Mouse (Mus musculus): ENCODE measurements around the gene Ect2. TPM values are rescaled to one million over a fixed set of nuclear protein-coding genes. Genes with fewer than 3 reads are reported as not detected.

The Ect2 gene
- polyA plus RNA-seq, 1 experiment, result 0.71 TPM

DNA sequence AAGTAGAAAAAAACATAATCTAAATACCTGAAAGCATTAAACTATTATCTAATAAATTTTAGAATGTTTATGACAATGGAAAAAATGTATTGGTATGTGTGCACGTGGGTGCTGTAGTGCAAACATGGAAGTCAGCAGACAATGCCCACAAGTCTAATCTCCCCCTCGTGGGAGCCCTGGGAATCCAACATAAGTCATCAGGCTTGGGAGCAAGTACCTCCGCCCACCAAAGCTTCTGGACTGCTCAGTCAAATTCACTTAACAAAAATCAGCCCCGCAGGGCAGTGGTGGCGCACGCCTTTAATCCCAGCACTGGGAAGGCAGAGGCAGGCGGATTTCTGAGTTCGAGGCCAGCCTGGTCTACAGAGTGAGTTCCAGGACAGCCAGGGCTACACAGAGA, 13.6 kb downstream of the Ect2 start:
- Histone ChIP-seq H3K4me3 (ENCODE audit: insufficient read depth, low read length) (no peak overlapping the region), H3K4me1 (ENCODE audit: control insufficient read depth, insufficient read depth, low read length) (no peaks in the 10 kb centered on the region), H3K27ac (ENCODE audit: insufficient read depth, low read length) (no peak overlapping the region)
- TF ChIP-seq CTCF (IDR thresholded peaks at IDR 0.05; ENCODE audit: extremely low read depth, insufficient read depth, low read length) (no peak), POLR2A (IDR thresholded peaks at IDR 0.05; ENCODE audit: extremely low read depth, insufficient read depth, low read length) (no peak)

DNA sequence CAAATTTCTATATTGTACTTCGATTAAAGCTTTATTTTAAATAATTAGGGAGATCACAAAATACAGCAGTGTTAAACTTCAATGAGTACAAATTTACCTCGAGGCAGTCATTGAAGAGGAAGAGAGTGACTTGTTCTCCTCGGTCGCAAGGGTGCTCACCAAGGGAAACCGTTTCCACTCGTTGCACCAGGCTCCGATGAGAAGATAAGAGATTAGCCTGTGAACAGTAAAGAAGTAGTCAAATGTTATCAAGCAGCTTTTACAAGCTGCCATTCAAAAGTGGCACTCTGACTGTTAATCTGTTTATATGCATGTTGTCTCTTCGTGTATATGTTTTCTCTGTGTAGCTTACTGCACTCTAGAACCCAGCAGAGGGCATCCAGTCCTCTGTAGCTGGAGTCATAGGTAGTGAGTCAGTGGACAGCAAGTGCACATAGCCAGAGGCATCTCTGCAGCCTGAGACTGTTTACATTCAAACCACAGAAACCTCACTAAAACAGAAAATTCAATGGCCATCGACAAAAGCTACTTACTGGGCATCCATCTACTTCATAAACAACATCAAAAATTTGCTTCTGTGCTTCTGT, 31.7 kb downstream of the Ect2 start:
- no peak overlapping the region for H3K27ac ChIP-seq (ENCODE audit: insufficient read depth, low read length)
- no peak overlapping the region for H3K4me3 ChIP-seq (ENCODE audit: insufficient read depth, low read length)
- no peaks in the 10 kb centered on the region for H3K4me1 ChIP-seq (ENCODE audit: control insufficient read depth, insufficient read depth, low read length)
- TF ChIP-seq CTCF (IDR thresholded peaks at IDR 0.05; ENCODE audit: extremely low read depth, insufficient read depth, low read length) (no peak), POLR2A (IDR thresholded peaks at IDR 0.05; ENCODE audit: extremely low read depth, insufficient read depth, low read length) (no peak)

DNA sequence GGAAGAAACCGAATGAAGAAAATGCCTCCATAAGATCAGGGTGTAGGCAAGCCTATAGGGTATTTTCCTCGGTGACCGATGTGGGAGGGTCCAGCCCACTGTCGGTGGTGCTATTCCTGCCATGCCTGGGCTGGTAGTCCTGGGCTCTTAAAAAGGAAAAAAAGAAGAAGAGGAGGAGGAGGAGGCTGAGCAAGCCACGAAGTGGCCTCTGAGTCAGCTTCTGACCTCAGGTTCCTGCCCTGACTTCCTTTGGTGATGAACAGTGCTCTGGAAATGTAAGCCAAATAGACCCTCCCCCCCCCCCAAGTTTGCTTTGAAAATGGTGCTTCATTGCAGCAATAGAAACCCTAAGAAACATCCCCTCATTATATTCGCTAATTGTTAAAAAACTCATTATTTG, 32.7 kb downstream of the Ect2 start:
- no peak for TF ChIP-seq CTCF (IDR thresholded peaks at IDR 0.05; ENCODE audit: extremely low read depth, insufficient read depth, low read length)
- no peak for TF ChIP-seq POLR2A (IDR thresholded peaks at IDR 0.05; ENCODE audit: extremely low read depth, insufficient read depth, low read length)
- no peaks in the 10 kb centered on the region for H3K4me1 ChIP-seq (ENCODE audit: control insufficient read depth, insufficient read depth, low read length)
- no peak overlapping the region for H3K27ac ChIP-seq (ENCODE audit: insufficient read depth, low read length)
- no peak overlapping the region for H3K4me3 ChIP-seq (ENCODE audit: insufficient read depth, low read length)

DNA sequence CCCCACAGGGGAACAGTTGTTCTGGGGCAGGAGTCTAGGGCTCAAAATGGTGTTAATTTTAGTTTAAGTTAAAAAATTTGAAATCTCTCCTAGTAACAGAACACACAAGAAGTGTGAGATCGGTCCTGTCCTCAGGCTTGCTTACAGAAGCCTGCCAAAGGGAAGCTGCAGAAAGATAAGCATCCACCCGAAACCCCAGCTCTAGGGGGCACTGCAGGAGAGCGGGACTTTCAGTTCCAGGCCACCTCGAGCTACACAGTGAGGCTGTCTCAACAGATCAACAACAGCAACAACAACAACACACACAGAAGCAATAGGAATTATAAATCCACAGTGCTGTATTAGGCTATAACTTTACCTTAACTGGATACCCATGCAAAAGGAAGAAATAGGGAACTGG, 35.5 kb downstream of the Ect2 start:
- Histone ChIP-seq H3K4me3 (ENCODE audit: insufficient read depth, low read length) (no peak overlapping the region), H3K4me1 (ENCODE audit: control insufficient read depth, insufficient read depth, low read length) (no peaks in the 10 kb centered on the region), H3K27ac (ENCODE audit: insufficient read depth, low read length) (no peak overlapping the region)
- TF ChIP-seq POLR2A (IDR thresholded peaks at IDR 0.05; ENCODE audit: extremely low read depth, insufficient read depth, low read length), result no peak
- TF ChIP-seq CTCF (IDR thresholded peaks at IDR 0.05; ENCODE audit: extremely low read depth, insufficient read depth, low read length), result 0 out of 2 replicates have a peak, but pooled peaks have one; percentile 4

DNA sequence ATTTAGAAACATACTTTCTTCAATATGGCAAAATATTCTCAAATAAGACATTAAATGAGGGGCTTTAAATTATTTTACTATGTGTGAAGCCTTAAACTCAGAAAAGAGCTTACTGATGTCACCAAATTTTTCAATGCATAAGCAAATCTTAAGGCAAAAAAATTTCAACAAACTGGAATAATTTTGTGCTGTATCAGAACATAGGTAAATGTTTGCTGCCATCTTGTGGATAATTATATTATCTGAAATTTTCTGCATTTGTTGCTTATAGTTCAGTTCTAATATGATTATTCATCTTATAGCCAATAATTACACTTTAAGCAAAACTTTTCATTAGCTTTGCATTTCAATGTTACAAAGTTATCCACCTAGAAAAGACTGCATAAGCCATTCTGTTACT, 42.8 kb downstream of the Ect2 start:
- Histone ChIP-seq H3K4me1 (ENCODE audit: control insufficient read depth, insufficient read depth, low read length) (no peaks in the 10 kb centered on the region), H3K4me3 (ENCODE audit: insufficient read depth, low read length) (no peak overlapping the region), H3K27ac (ENCODE audit: insufficient read depth, low read length) (no peak overlapping the region)
- TF ChIP-seq POLR2A (IDR thresholded peaks at IDR 0.05; ENCODE audit: extremely low read depth, insufficient read depth, low read length) (no peak), CTCF (IDR thresholded peaks at IDR 0.05; ENCODE audit: extremely low read depth, insufficient read depth, low read length) (no peak)

GRCm38 (mm10) chr3:27109109-27109508, 44.6 kb downstream of the Ect2 start:
- Histone ChIP-seq H3K4me3 (ENCODE audit: insufficient read depth, low read length) (no peak overlapping the region), H3K4me1 (ENCODE audit: control insufficient read depth, insufficient read depth, low read length) (no peaks in the 10 kb centered on the region), H3K27ac (ENCODE audit: insufficient read depth, low read length) (no peak overlapping the region)
- no peak for TF ChIP-seq POLR2A (IDR thresholded peaks at IDR 0.05; ENCODE audit: extremely low read depth, insufficient read depth, low read length)
- no peak for TF ChIP-seq CTCF (IDR thresholded peaks at IDR 0.05; ENCODE audit: extremely low read depth, insufficient read depth, low read length)

GRCm38 (mm10) chr3:27107142-27107541, 46.5 kb downstream of the Ect2 start:
- Histone ChIP-seq H3K27ac (ENCODE audit: insufficient read depth, low read length) (no peak overlapping the region), H3K4me1 (ENCODE audit: control insufficient read depth, insufficient read depth, low read length) (no peaks in the 10 kb centered on the region), H3K4me3 (ENCODE audit: insufficient read depth, low read length) (no peak overlapping the region)
- TF ChIP-seq CTCF (IDR thresholded peaks at IDR 0.05; ENCODE audit: extremely low read depth, insufficient read depth, low read length) (peak; percentile 31; the same call in 1 of the 2 replicates), POLR2A (IDR thresholded peaks at IDR 0.05; ENCODE audit: extremely low read depth, insufficient read depth, low read length) (no peak)

DNA sequence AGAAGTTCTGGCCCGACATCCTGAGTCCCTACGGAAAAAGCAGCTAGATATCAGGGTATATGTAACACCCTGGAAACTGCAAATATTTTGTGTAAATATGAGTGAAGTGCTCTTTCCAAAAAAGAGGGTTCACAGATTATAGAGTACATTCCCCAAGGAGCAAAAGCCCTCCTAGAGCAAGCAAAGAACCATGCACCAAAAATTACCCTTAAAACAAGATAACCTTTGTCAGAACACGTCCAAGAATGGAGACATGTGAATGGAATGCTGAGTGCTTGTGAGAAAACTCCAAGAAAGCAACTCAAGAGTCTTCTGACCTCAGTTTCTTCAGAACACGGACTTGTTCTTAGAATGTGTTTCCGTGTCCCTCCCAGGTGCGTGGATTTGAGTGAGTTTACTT, 50.7 kb downstream of the Ect2 start:
- H3K4me3 ChIP-seq (ENCODE audit: insufficient read depth, low read length), result no peak overlapping the region
- H3K27ac ChIP-seq (ENCODE audit: insufficient read depth, low read length), result no peak overlapping the region
- no peaks in the 10 kb centered on the region for H3K4me1 ChIP-seq (ENCODE audit: control insufficient read depth, insufficient read depth, low read length)
- no peak for TF ChIP-seq POLR2A (IDR thresholded peaks at IDR 0.05; ENCODE audit: extremely low read depth, insufficient read depth, low read length)
- no peak for TF ChIP-seq CTCF (IDR thresholded peaks at IDR 0.05; ENCODE audit: extremely low read depth, insufficient read depth, low read length)

DNA sequence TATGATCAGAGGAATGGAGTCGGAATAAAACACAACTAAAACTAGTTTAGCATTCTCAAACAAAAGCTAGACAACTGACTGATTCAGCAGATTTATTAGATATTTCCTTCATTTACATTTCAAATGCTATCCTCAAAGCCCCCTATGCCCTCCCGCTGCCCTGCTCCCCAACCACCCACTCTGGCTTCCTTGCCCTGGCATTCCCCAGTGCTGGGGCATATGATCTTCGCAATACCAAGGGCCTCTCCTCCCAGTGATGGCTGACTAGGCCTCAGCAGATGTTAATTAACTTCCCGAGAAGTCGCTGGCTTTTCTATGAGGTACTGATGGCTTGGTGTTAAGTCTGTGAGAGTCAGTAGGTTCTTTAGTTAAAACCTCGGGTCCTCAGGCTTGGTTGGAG, 55.0 kb downstream of the Ect2 start:
- TF ChIP-seq CTCF (IDR thresholded peaks at IDR 0.05; ENCODE audit: extremely low read depth, insufficient read depth, low read length), result no peak
- Histone ChIP-seq H3K4me1 (ENCODE audit: control insufficient read depth, insufficient read depth, low read length) (no peaks in the 10 kb centered on the region), H3K4me3 (ENCODE audit: insufficient read depth, low read length) (no peak overlapping the region), H3K27ac (ENCODE audit: insufficient read depth, low read length) (no peak overlapping the region)

GRCm38 (mm10) chr3:27086221-27086620, 67.5 kb downstream of the Ect2 start:
- TF ChIP-seq CTCF (IDR thresholded peaks at IDR 0.05; ENCODE audit: extremely low read depth, insufficient read depth, low read length) (no peak), POLR2A (IDR thresholded peaks at IDR 0.05; ENCODE audit: extremely low read depth, insufficient read depth, low read length) (no peak)
- H3K4me1 ChIP-seq (ENCODE audit: control insufficient read depth, insufficient read depth, low read length), result no peaks in the 10 kb centered on the region
- no peak overlapping the region for H3K4me3 ChIP-seq (ENCODE audit: insufficient read depth, low read length)
- H3K27ac ChIP-seq (ENCODE audit: insufficient read depth, low read length), result no peak overlapping the region

Data from cortical plate, adult 2 months (tissue).